Mouse (Mus musculus) fibroblast of lung, adult 2 months (primary cell): Measurements from ENCODE around the gene Slc2a1.

Experiments
- DNase-seq: peaks from one replicate; pipeline ENCODE4 v3.0.0-alpha.2; 2011; ENCODE audit warnings: low read depth

The Slc2a1 gene

DNA sequence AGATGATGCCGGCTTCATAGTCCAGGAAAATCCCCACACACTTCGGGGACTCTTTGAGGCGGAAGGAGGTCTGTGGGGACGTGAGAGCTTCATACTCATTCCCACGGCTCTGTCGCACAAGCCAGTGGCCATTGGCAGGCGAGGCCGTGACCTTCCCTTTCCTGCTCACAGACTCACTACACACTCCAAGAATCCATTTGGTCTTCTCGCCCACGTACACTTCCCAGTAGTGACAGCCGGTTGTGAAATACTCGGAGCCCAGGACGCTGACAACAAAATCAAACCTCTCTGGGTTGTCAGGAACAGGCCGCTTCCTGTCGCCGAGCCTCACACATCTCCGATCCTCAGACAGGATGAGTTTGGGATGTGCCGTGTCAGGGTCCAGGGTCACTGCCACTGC is 69.8 kb downstream of the Slc2a1 start:
- DNase-seq, result no peak

DNA sequence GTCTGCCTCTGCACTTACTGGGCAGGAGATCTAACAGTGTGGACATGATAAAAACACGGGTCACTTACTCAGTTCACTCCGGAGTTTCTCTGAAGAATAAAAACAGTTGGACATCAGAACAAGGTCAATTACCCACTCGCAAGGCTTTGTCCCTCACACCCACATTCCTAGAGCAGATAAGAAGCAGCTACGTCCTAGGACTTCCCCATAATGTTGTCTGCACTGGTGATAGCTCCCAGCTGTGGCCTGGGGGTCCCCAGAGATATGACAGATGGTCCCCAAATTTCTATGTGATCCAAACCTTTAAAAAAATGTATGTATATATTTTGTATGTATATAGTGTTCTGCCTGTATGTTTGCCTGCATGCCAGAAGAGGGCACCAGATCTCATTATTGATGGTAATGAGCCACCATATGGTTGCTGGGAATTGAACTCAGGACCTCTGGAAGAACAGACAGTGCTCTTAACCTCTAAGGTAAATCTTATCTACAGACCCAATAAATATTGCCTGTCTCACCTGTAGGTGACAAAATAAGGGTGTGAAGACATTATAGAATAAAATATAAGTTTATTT is 71.7 kb downstream of the Slc2a1 start:
- no peak for DNase-seq

DNA sequence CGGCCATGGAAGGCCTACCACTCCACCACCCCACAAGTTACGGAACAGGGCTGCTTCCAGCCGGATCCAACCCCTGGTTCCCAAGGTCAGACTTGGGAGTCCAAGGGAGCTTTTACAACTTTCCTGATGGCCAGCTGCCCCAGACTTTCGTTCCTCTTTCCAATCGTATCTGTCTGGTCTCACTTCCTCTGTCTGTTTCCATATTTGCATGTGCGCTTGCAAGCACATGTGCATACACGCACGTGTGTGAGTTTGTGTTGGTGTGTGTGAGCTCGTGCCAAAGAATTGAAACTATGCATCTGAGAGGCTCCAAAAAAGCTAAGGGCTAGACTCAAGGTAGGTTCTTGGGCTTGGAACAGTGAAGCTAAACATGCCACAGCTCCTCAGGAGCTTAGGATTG is 72.9 kb downstream of the Slc2a1 start:
- DNase-seq, result no peak

DNA sequence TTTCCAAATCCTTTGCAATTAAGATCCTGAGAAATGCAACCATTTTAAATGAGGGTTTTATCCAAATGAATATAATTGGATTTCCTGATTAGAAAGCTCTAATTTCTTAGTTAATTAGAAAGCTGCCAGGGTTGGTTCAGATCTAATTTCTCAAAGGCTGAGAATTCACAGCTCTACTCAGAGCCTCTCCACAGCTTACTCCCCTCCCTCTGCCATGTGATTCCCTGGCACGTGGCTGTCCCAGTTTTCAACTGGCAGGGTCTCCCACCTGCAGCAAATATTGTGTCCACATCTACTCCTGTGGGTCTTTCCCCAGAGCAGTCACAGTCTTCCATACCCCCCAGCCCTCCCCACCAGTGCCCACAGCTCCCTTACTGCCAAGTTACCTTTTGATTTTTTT is 75.0 kb downstream of the Slc2a1 start:
- no peak for DNase-seq

DNA sequence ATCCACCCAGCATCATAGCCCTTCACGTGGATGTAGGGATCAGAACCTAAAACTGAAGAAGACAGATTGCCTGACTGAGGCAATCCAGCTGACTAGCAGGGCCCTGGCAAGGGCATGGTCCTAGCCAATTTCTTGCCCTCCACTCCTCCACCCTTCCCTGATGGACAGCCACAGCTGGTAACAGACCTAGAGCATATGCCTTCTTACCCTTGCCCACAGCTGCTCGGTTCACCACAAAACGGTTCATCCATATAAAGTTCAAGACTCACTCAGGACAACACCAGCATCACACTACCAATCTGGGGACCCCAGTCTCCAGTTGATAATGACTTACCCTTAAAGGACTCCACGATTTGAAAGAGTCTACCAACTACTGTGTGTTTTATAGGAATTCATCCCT is 77.3 kb downstream of the Slc2a1 start:
- DNase-seq, result no peak
